Mouse (Mus musculus) neural tube, embryonic 13.5 days (tissue): ENCODE data around the gene Gm20518. TPM values are rescaled to one million over a fixed set of nuclear protein-coding genes. Genes with fewer than 3 reads are reported as not detected.

ENCODE experiments used
- ATAC-seq: fragments of 200-750 bp; cut with Nextera tagmentation; 2 replicates; pipeline ENCODE4 v1.8.0; 2017; ENCODE audit warnings: low read depth, mild to moderate bottlenecking, moderate TSS enrichment, moderate library complexity
- H3K27ac ChIP-seq: fragments of 300-500 bp; sonication (generic); replicated peaks from 2 replicates; pipeline ENCODE4 v1.5.1; 2015; ENCODE audit warnings: moderate library complexity, mild to moderate bottlenecking, inconsistent platforms
- H3K27me3 ChIP-seq: fragments of 300-500 bp; sonication (generic); 2 replicates; pipeline ENCODE4 v1.6.1; 2015; ENCODE audit warnings: mild to moderate bottlenecking, inconsistent platforms
- H3K36me3 ChIP-seq: fragments of 300-500 bp; sonication (generic); 2 replicates; pipeline ENCODE4 v1.6.1; 2015; ENCODE audit warnings: mild to moderate bottlenecking, inconsistent platforms
- H3K4me1 ChIP-seq: fragments of 300-500 bp; sonication (generic); replicated peaks from 2 replicates; pipeline ENCODE4 v1.6.1; 2015; ENCODE audit warnings: inconsistent platforms
- H3K4me2 ChIP-seq: fragments of 300-500 bp; sonication (generic); 2 replicates; pipeline ENCODE4 v1.6.1; 2015; ENCODE audit warnings: inconsistent platforms, mild to moderate bottlenecking, moderate library complexity
- H3K4me3 ChIP-seq: fragments of 300-500 bp; sonication (generic); 2 replicates; pipeline ENCODE4 v1.5.1; 2015; ENCODE audit warnings: mild to moderate bottlenecking, inconsistent platforms
- H3K9ac ChIP-seq: fragments of 300-500 bp; sonication (generic); 2 replicates; pipeline ENCODE4 v1.6.1; 2015; ENCODE audit warnings: moderate library complexity, mild to moderate bottlenecking, inconsistent platforms
- H3K9me3 ChIP-seq: fragments of 300-500 bp; sonication (generic); 2 replicates; pipeline ENCODE4 v1.6.1; 2016; ENCODE audit warnings: inconsistent platforms
- WGBS: fragments of 180-500 bp; shearing (Covaris S2); methylation state at CpG from one replicate; pipeline ENCODE4 v1.1.7; 2015; 5-methylcytosine and 5-hydroxymethylcytosine counted together
- polyA plus RNA-seq: library from polyadenylated mRNA; unstranded; fragments of >200 nt; fragmentation: Nextera tagmentation; extraction: Ambion mirVana; gene quantifications from 2 replicates; pipeline ENCODE4 v1.2.1, GENCODE M21; 2015

Gene Gm20518
- polyA plus RNA-seq, 1 experiment from 2014 or later, result 0.49 TPM

DNA sequence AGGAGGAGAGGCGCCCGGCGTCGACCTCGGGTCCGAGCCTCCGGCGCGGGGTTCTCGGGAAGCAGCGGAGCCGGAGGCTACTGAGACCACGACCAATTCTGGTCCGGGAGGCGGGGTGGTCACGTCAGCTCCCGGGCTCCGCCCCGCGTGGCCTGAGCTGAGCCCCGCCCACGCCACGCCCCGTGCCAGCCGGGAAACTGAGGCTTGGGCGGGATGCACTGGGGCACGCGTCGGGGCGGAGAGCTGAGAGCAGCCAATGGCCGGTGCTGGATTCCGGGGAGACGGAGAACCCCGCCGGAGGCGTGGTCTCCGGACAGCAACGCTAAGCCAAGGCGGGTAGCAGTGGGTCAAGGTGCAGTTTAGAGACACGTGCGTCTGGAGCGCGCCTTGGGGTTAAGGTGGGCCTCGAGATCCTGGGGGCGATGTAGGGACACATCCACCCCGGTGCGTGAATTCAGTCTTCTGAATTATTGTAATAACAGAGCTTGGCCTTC lies 36.7 kb upstream of the Gm20518 start, which contains the start of gene Slc25a1:
TSS of gene Slc25a1 (minus strand) at position 133 of the 494 bp plus-strand sequence.
- WGBS, result under 1% methylated on average over 47 of the region's 47 CpGs
- peak; percentile 83 for ATAC-seq
- H3K4me2 ChIP-seq, result peak within 1 kb of the TSS; percentile 89
- peaks cover 19% of the 10 kb centered on the region for H3K36me3 ChIP-seq
- no peaks in the 10 kb centered on the region for H3K27me3 ChIP-seq
- H3K4me3 ChIP-seq, result peak within 1 kb of the TSS; percentile 86
- H3K9ac ChIP-seq, result peak within 1 kb of the TSS; percentile 93
- H3K27ac ChIP-seq, result peak within 1 kb of the TSS; percentile 90
- H3K4me1 ChIP-seq, result peaks cover 31% of the 10 kb centered on the region
- H3K9me3 ChIP-seq, result no peaks in the 10 kb centered on the region

DNA sequence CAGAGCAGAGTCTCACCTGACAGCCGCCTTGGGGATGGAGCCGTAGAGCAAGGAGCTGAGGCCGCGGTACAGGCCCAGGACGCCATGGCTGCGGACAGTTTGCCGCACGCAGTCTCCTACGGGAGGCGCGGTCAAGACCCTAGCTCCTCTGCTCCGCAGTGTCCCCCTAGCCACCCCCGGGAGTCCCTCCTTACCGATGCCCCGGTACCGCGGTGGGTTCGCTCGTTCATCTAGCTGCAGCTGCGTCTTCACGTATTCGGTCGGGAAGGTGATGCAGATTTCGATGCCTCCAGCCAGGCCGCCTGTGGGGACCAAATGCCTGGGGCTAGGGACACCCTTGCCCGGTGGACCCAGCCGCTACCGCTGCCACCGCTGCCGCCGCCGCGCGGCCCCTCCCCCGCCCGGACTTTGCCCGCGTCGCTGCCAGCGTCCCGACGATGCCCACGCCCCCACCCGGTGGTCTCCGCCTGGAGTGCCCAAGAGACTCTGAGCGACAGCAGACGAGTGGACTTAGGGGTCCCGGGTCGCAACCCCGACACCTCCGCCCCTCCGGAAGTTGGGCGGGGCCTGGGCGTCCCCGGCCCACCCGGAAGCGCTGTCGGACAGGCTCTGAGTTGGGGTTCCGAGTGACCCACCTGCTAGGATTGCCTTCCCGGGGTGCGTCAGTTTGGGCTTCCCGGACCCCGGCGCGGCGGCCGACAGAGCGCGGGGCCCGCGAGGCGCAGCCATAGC lies 36.0 kb upstream of the Gm20518 start:
- Histone ChIP-seq H3K36me3 (peaks cover 19% of the 10 kb centered on the region), H3K27ac (peak overlapping the region; percentile 90), H3K4me2 (peak overlapping the region; percentile 89), H3K4me3 (peak overlapping the region; percentile 86), H3K4me1 (peaks cover 37% of the 10 kb centered on the region), H3K9me3 (no peaks in the 10 kb centered on the region), H3K9ac (peak overlapping the region; percentile 93), H3K27me3 (no peaks in the 10 kb centered on the region)
- ATAC-seq, result peak; percentile 49
- WGBS, result under 1% methylated on average over 72 of the region's 72 CpGs

DNA sequence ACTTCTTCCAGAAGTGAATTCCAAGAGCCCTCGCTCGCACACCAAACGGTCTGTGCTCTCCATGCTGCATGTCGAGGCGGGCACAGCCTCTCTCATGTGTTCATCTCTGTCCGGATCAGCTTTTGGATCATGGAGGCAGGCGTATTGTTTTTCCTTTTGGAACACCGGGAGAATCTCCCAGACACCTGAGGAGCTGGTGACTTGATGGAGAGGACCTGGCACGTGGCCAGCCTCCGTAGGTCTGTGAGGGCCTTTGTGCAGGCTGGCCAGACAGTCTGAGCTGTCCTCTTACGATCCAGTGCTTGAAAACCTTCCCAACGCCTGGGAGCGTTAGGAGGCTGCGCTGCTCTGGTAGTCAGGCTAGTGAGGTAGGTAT lies 30.7 kb upstream of the Gm20518 start:
- H3K27ac ChIP-seq, result peak overlapping the region; percentile 89
- H3K4me3 ChIP-seq, result peak overlapping the region; percentile 84
- peaks cover 19% of the 10 kb centered on the region for H3K36me3 ChIP-seq
- peaks cover 47% of the 10 kb centered on the region for H3K4me1 ChIP-seq
- H3K4me2 ChIP-seq, result peak overlapping the region; percentile 98
- peaks cover 37% of the 10 kb centered on the region for H3K27me3 ChIP-seq
- H3K9me3 ChIP-seq, result no peaks in the 10 kb centered on the region
- H3K9ac ChIP-seq, result peak overlapping the region; percentile 92
- peak; percentile 26 for ATAC-seq
- WGBS, result under 1% methylated on average over 14 of the region's 14 CpGs

DNA sequence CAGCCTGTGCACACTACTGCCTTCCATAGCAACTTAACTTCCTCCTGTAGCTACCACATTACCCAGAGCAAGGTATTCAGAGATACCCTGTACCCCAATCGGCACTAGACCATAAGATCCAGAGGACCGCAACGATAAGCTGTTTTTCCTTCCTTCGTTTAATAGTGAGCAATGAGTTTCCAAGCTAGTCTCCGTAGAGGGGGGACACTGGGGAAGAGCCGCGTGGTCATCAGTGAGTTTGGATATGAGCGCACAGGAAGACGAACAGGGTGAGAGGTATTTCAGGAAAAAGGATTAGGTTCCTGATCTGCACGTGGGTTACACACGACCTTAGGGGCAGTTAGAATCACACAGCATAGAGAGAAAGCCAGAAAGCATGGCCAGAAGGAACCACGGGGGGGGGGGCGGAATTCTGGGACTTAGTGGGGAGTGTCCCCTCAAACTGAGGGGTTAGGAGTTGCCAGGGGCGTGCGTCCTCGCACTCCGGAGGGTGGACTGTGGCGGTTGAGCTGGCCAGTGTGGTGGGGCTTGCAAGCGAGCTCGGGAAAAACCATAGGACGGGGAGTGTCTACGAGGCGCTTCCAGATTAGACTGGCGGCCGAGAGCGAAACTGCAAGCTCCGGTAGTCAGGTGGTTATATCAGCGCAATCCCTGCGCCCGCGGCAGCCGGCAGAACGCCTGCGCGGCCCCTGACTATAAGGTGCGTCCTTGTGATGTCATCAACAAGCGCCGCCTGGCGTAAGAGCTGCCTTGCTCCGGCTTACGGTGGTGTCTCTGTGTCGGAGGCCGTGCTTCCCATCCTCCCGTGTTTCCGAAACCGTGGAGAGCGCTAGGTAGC lies 30.1 kb upstream of the Gm20518 start:
- Histone ChIP-seq H3K27me3 (peaks cover 43% of the 10 kb centered on the region), H3K4me2 (peak overlapping the region; percentile 98), H3K36me3 (peaks cover 19% of the 10 kb centered on the region), H3K9ac (peak overlapping the region; percentile 92), H3K27ac (peak overlapping the region; percentile 92), H3K9me3 (no peaks in the 10 kb centered on the region), H3K4me3 (peak overlapping the region; percentile 84), H3K4me1 (peaks cover 41% of the 10 kb centered on the region)
- peak; percentile 96 for ATAC-seq
- 2% methylated on average over 46 of the region's 47 CpGs for WGBS

DNA sequence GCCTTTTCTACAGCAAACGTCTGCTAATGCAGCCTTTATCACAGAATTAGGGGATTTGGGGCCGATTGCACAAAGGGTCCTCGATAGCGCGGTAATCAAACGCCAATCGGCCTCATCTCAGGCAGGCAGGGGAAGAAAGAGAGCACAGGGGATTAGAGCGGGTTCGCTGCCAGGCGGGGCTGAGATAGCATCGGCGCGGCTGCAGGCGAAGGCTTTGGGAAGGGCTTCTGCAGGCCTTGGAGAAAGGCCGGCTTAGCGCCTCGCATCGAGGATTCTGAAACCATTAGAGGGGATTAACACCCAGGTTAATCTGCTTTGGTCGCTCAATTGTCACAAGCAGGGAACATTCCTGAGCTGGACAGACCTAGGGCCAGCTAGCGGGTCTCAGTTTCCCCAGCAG lies 29.1 kb upstream of the Gm20518 start:
- Histone ChIP-seq H3K27ac (no peak overlapping the region), H3K4me3 (no peak overlapping the region), H3K4me2 (peak overlapping the region; percentile 98), H3K36me3 (peaks cover 11% of the 10 kb centered on the region), H3K4me1 (peaks cover 31% of the 10 kb centered on the region), H3K9ac (peak overlapping the region; percentile 92), H3K27me3 (peaks cover 52% of the 10 kb centered on the region), H3K9me3 (no peaks in the 10 kb centered on the region)
- ATAC-seq, result no peak
- 12% methylated on average over 20 of the region's 20 CpGs for WGBS

DNA sequence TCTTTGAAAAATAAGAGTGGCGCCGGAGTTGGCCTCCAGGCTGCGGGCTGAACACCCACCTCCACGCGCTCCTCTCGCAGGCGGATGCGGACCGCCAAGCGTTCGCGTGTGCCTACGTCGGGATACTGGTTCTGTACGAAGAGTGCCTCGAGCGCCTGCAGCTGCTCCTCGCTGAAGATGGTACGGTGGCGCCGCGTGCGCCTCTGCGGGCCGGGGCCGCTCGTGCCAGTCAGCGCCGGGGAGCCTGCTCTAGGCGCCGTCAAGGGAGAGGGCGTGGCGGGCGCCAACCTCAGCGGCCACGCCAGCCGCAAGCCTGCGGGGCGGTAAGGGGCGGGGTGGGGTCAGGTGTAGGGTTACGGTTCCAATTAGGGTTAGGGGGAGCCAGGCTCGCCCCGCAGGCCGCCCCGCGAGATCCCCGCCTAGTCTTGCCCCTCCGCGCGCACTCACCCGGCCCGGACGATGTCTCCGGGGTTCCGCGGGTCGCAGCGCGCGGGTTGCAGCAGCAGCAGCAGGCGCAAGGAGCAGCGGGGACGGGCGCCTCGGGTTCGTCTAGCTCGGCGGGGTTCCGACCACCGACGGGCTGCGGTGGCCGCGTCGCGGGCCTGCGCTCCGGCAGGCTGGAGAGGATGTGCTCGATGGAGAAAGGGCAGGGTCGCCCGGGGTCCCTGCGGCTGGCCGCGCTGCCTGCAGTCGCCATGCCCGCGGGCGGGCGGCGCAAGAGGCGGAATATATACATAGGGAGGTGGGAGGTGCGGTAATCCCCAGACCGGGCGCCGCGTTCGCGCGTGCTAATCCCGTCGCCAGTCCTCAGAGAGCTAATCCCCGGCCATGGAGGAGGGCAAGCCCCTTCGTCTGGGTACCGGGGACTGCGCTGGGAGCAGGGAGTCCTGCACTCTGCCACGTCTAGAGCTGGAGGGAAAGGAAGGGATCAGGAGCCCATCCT lies 23.1 kb upstream of the Gm20518 start, which contains the start of gene Gsc2:
TSS of gene Gsc2 (minus strand) at position 753 of the 943 bp plus-strand sequence.
- Histone ChIP-seq H3K27ac (no peak within 1 kb of the TSS), H3K4me2 (peak within 1 kb of the TSS; percentile 56), H3K27me3 (peaks cover 77% of the 10 kb centered on the region), H3K9ac (peak within 1 kb of the TSS; percentile 54), H3K9me3 (no peaks in the 10 kb centered on the region), H3K36me3 (no peaks in the 10 kb centered on the region), H3K4me3 (peak within 1 kb of the TSS; percentile 34), H3K4me1 (peaks cover 22% of the 10 kb centered on the region)
- WGBS, result under 1% methylated on average over 106 of the region's 106 CpGs
- ATAC-seq, result no peak

DNA sequence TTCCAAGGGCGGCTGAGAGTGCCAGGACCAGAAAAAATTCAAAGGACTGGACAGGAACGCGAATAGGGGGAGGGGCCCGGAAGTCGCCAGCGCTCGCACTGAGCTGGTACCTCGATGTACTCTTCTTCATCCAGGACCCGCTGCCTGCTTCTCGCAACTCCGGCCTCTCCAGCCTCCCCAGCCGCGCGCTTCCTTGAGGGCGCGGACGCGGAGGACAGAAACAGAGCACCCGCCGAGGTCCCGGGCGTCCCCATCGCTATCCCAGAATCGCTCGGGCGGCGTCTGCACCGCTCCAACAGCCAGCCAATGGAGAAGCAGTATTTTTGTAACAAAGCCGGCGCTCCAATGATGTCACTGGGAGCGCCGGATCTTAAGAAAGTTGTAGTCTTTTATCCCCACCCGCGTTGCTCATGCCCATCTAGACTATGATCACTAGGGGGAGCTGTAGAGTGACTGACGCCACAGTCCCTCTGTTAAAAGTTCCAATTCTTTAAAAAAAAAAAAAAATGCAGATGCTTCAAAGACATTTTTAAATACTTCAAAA lies 19.7 kb upstream of the Gm20518 start, which contains the start of gene Ess2:
TSS of gene Ess2 (minus strand) at position 297 of the 544 bp plus-strand sequence.
- Histone ChIP-seq H3K27ac (peak within 1 kb of the TSS; percentile 75), H3K4me3 (peak within 1 kb of the TSS; percentile 74), H3K4me1 (peaks cover 22% of the 10 kb centered on the region), H3K9me3 (no peaks in the 10 kb centered on the region), H3K36me3 (peaks cover 34% of the 10 kb centered on the region), H3K27me3 (peaks cover 45% of the 10 kb centered on the region), H3K4me2 (peak within 1 kb of the TSS; percentile 79), H3K9ac (peak within 1 kb of the TSS; percentile 77)
- peak; percentile 91 for ATAC-seq
- under 1% methylated on average over 35 of the region's 35 CpGs for WGBS

DNA sequence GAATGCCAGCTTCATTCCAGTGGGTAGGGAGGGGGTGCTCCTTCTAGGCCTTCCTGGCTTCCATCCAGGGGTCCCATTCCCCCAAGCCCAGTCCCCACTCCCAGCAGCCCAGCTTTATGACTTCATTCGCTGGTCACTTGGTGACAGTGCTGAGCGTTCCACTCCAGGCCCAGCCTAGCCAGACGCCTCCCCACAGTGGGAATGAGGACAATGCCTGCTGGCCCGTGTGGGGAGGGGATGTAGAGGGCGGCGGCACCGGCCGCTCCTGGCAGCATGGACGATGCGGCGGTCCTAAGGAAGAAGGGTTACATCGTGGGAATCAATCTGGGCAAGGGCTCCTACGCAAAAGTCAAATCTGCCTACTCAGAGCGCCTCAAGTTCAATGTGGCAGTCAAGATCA lies 7.0 kb upstream of the Gm20518 start, which contains the start of the genes Dgcr2 and Tssk2:
TSS of gene Dgcr2 (minus strand) at position 101 of the 400 bp plus-strand sequence.
TSS of gene Tssk2 (plus strand) at position 176 of the 400 bp plus-strand sequence.
- ATAC-seq, result no peak
- no peak within 1 kb of the TSS for H3K4me2 ChIP-seq
- H3K27ac ChIP-seq, result no peak within 1 kb of the TSS
- H3K4me1 ChIP-seq, result no peaks in the 10 kb centered on the region
- H3K9ac ChIP-seq, result no peak within 1 kb of the TSS
- no peaks in the 10 kb centered on the region for H3K9me3 ChIP-seq
- no peak within 1 kb of the TSS for H3K4me3 ChIP-seq
- WGBS, result 84% methylated on average over 14 of the region's 14 CpGs
- H3K36me3 ChIP-seq, result peaks cover 57% of the 10 kb centered on the region
- no peaks in the 10 kb centered on the region for H3K27me3 ChIP-seq

DNA sequence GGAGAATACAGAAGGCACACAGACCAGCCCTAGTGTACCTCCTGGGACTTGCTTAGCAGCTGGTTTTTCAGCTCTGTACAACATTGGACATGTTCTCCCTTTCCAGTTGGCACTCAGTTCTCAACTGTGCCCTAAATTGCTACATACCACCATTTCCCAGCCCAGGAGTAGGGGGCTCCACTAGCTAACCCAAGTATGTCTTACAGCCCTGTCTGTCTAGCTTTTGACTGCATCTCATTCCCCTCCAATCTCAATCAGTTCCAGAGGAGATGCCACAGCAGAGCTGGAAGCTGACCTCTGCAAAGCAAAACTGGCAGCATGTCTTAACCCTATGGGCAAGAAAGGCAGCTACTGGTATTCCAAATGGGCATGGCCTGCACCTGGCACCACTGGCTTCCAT lies 4.6 kb upstream of the Gm20518 start:
- H3K27me3 ChIP-seq, result no peaks in the 10 kb centered on the region
- H3K9me3 ChIP-seq, result no peaks in the 10 kb centered on the region
- H3K4me3 ChIP-seq, result no peak overlapping the region
- H3K9ac ChIP-seq, result no peak overlapping the region
- peaks cover 33% of the 10 kb centered on the region for H3K36me3 ChIP-seq
- H3K27ac ChIP-seq, result no peak overlapping the region
- H3K4me1 ChIP-seq, result peaks cover 10% of the 10 kb centered on the region
- ATAC-seq, result no peak
- H3K4me2 ChIP-seq, result no peak overlapping the region

DNA sequence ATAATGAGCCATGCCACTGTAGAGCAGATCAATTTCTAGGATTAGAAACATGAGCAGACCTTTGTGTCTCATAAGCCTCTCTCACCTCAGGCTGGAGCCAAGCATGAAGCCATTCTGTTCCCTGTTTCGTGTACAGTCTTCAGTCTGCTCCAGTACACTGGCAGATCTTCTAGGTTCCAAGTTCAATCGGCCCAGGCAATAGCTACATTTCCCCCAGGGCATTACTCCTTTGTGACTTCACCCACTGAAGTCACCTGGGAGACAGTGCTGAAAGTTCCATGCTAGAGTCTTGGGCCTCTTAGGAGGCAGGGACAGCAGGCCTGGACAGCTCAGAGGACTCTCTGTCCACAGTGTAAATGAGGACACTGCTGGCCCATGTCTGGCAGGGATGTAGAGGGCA lies 2.5 kb upstream of the Gm20518 start, which contains the start of gene Tssk1:
TSS of gene Tssk1 (plus strand) at position 301 of the 400 bp plus-strand sequence.
- Histone ChIP-seq H3K4me2 (no peak within 1 kb of the TSS), H3K27ac (no peak within 1 kb of the TSS), H3K4me3 (no peak within 1 kb of the TSS), H3K4me1 (peaks cover 25% of the 10 kb centered on the region), H3K27me3 (no peaks in the 10 kb centered on the region), H3K9ac (no peak within 1 kb of the TSS), H3K9me3 (no peaks in the 10 kb centered on the region), H3K36me3 (peaks cover 11% of the 10 kb centered on the region)
- ATAC-seq, result no peak
- 83% methylated on average over 2 of the region's 2 CpGs for WGBS

DNA sequence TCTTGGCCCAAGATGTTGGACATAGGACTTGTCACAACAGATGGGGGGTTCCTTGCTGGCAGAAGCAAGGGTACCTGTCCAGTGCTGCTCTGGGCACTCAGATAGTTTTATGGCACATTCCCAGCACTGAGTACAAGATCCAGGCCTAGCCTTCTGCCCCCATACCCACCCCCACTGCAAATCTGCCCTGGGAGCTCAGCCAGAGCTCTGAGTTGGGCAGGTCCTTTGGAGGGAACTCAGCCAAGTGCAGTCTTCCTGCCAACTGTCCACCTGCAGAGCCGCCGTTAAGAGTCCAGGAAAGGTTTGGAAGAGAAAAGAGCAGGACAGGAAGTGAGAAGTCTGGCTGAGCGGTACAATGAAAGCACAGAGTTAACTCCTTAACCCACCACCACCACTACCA lies 1.1 kb upstream of the Gm20518 start:
- 72% methylated on average over 3 of the region's 3 CpGs for WGBS
- Histone ChIP-seq H3K4me2 (0 out of 2 replicates have a peak overlapping the region, but pooled peaks have one; percentile 86), H3K4me1 (peaks cover 25% of the 10 kb centered on the region), H3K9me3 (no peaks in the 10 kb centered on the region), H3K4me3 (no peak overlapping the region), H3K27ac (no peak overlapping the region), H3K36me3 (no peaks in the 10 kb centered on the region), H3K27me3 (no peaks in the 10 kb centered on the region), H3K9ac (no peak overlapping the region)
- no peak for ATAC-seq
